Mouse (Mus musculus): ENCODE results near the gene Syce2. TPM values are rescaled to one million over a fixed set of nuclear protein-coding genes. Genes with fewer than 3 reads are reported as not detected.
A peak's percentile ranks its signal among the peaks of the same experiment; 100 is the strongest.

Syce2 gene
- total and polyA plus RNA-seq, 2 experiments from 2014 or later = 0.15 to 9.7 TPM

DNA sequence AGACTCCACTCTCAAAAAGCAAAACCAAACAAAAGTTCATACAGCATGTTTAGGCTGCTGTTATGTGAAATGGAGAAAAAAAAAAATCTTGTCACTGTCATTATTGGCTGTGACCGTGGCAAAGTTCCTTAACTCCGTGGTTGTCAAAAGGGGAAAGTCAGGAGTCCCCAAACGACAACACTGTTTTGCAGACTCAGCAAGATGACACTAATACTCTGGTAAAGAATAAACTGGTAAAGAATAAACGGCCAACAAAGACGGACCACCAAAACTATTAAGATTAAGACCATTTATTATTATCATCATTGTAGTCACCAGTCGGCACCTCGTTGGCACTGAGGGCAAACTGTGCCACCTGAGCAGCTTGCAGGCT is 32.0 kb upstream of the Syce2 start:
- H3K4me1 ChIP-seq (ENCODE audit: control insufficient read depth, insufficient read depth) = peaks cover 9% of the 10 kb centered on the region; the same call in 1 of the 2 replicates
- H3K4me2 ChIP-seq (ENCODE audit: low read depth, low read length) = peak overlapping the region; percentile 78
- DNase-seq (ENCODE audit: low spot score) (no peak), ATAC-seq (ENCODE audit: insufficient read depth, low read depth) (no peak)
- H3K36me3 ChIP-seq (replicated peaks; ENCODE audit: control insufficient read depth, insufficient read depth, low read length) = peaks cover 76% of the 10 kb centered on the region
- no peaks in the 10 kb centered on the region for H3K9me3 ChIP-seq (replicated peaks; ENCODE audit: control insufficient read depth, low read length)
- peak overlapping the region; percentile 93 for H3K4me3 ChIP-seq (ENCODE audit: low read depth, low read length)
- 5% methylated on average over 7 of the region's 7 CpGs for WGBS
- 0 out of 2 replicates have a peak, but pooled peaks have one; percentile 11 for TF ChIP-seq EP300 (IDR thresholded peaks at IDR 0.05; ENCODE audit: low read depth)
- TF ChIP-seq CTCF (IDR thresholded peaks at IDR 0.05; ENCODE audit: low read depth) = no peak
- H3K9ac ChIP-seq (replicated peaks; ENCODE audit: low read depth, low read length) = peak overlapping the region; percentile 80
- no peaks in the 10 kb centered on the region for H3K27me3 ChIP-seq (ENCODE audit: control insufficient read depth, insufficient read depth, low read length)
- H3K27ac ChIP-seq (ENCODE audit: low read depth) = peak overlapping the region; percentile 86

GRCm38 (mm10) chr8:84840248-84840999 is 31.5 kb upstream of the Syce2 start, which contains the start of gene Rad23a:
Gene Rad23a (minus strand): TSS chr8:84840665.
- Histone ChIP-seq H3K4me1 (ENCODE audit: control insufficient read depth, insufficient read depth) (peaks cover 15% of the 10 kb centered on the region; the same call in 1 of the 2 replicates), H3K27ac (ENCODE audit: low read depth) (peak within 1 kb of the TSS; percentile 86), H3K9me3 (replicated peaks; ENCODE audit: control insufficient read depth, low read length) (no peaks in the 10 kb centered on the region), H3K36me3 (replicated peaks; ENCODE audit: control insufficient read depth, insufficient read depth, low read length) (peaks cover 77% of the 10 kb centered on the region), H3K4me2 (ENCODE audit: low read depth, low read length) (peak within 1 kb of the TSS; percentile 78), H3K4me3 (ENCODE audit: low read depth, low read length) (peak within 1 kb of the TSS; percentile 93), H3K9ac (replicated peaks; ENCODE audit: low read depth, low read length) (peak within 1 kb of the TSS; percentile 80), H3K27me3 (ENCODE audit: control insufficient read depth, insufficient read depth, low read length) (no peaks in the 10 kb centered on the region)
- peak; percentile 96 for DNase-seq (ENCODE audit: low spot score)
- peak; percentile 96 for ATAC-seq (ENCODE audit: insufficient read depth, low read depth)
- TF ChIP-seq CTCF (IDR thresholded peaks at IDR 0.05; ENCODE audit: low read depth) (no peak), EP300 (IDR thresholded peaks at IDR 0.05; ENCODE audit: low read depth) (0 out of 2 replicates have a peak, but pooled peaks have one; percentile 12)
- under 1% methylated on average over 54 of the region's 55 CpGs for WGBS

DNA sequence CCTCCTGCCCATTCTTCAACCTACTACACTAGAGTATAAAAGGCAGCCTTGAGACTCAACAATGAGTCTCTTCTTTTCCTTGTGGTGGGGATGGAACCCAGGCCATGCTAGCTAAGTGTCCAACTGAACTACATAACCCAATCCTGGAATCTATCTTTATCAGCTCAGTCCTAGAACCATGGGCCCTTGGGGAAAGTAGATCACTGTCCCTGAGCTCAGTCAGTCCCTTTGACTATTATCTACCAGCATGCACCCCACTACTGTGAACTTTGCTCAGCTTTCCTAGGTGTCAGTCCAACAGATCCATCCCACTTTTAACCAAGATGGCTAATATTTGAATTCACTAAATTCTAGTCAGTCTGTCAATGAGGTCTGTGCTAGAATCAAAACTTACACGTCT is 30.4 kb upstream of the Syce2 start:
- Histone ChIP-seq H3K4me2 (ENCODE audit: low read depth, low read length) (no peak overlapping the region), H3K9me3 (replicated peaks; ENCODE audit: control insufficient read depth, low read length) (no peaks in the 10 kb centered on the region), H3K27me3 (ENCODE audit: control insufficient read depth, insufficient read depth, low read length) (no peaks in the 10 kb centered on the region), H3K4me1 (ENCODE audit: control insufficient read depth, insufficient read depth) (peaks cover 18% of the 10 kb centered on the region; the same call in 1 of the 2 replicates), H3K4me3 (ENCODE audit: low read depth, low read length) (no peak overlapping the region), H3K36me3 (replicated peaks; ENCODE audit: control insufficient read depth, insufficient read depth, low read length) (peaks cover 66% of the 10 kb centered on the region), H3K27ac (ENCODE audit: low read depth) (no peak overlapping the region; the same call in 1 of the 2 replicates), H3K9ac (replicated peaks; ENCODE audit: low read depth, low read length) (no peak overlapping the region)
- DNase-seq (ENCODE audit: low spot score) (no peak), ATAC-seq (ENCODE audit: insufficient read depth, low read depth) (no peak)
- no peak for TF ChIP-seq EP300 (IDR thresholded peaks at IDR 0.05; ENCODE audit: low read depth)
- TF ChIP-seq CTCF (IDR thresholded peaks at IDR 0.05; ENCODE audit: low read depth) = no peak
- 71% methylated on average over 1 of the region's 1 CpGs for WGBS

- Histone ChIP-seq H3K4me1 (ENCODE audit: control insufficient read depth, insufficient read depth) (peaks cover 21% of the 10 kb centered on the region; the same call in 1 of the 2 replicates), H3K9me3 (replicated peaks; ENCODE audit: control insufficient read depth, low read length) (no peaks in the 10 kb centered on the region), H3K27me3 (ENCODE audit: control insufficient read depth, insufficient read depth, low read length) (no peaks in the 10 kb centered on the region), H3K4me2 (ENCODE audit: low read depth, low read length) (no peak overlapping the region), H3K4me3 (ENCODE audit: low read depth, low read length) (0 out of 2 replicates have a peak overlapping the region, but pooled peaks have one; percentile 72), H3K36me3 (replicated peaks; ENCODE audit: control insufficient read depth, insufficient read depth, low read length) (peaks cover 43% of the 10 kb centered on the region), H3K9ac (replicated peaks; ENCODE audit: low read depth, low read length) (no peak overlapping the region), H3K27ac (ENCODE audit: low read depth) (no peak overlapping the region)
- TF ChIP-seq EP300 (IDR thresholded peaks at IDR 0.05; ENCODE audit: low read depth) (no peak), CTCF (IDR thresholded peaks at IDR 0.05; ENCODE audit: low read depth) (no peak)
- ATAC-seq (ENCODE audit: insufficient read depth, low read depth) (no peak), DNase-seq (ENCODE audit: low spot score) (no peak)
- 70% methylated on average over 9 of the region's 9 CpGs for WGBS
These were observed 27.4 kb upstream of the Syce2 start for GRCm38 (mm10) chr8:84844397-84845070.

- Histone ChIP-seq H3K9ac (replicated peaks; ENCODE audit: low read depth, low read length) (peak overlapping the region; percentile 66), H3K27me3 (ENCODE audit: control insufficient read depth, insufficient read depth, low read length) (no peaks in the 10 kb centered on the region), H3K9me3 (replicated peaks; ENCODE audit: control insufficient read depth, low read length) (no peaks in the 10 kb centered on the region), H3K36me3 (replicated peaks; ENCODE audit: control insufficient read depth, insufficient read depth, low read length) (peaks cover 43% of the 10 kb centered on the region), H3K4me1 (ENCODE audit: control insufficient read depth, insufficient read depth) (peaks cover 17% of the 10 kb centered on the region; the same call in 1 of the 2 replicates), H3K27ac (ENCODE audit: low read depth) (no peak overlapping the region), H3K4me2 (ENCODE audit: low read depth, low read length) (peak overlapping the region; percentile 67), H3K4me3 (ENCODE audit: low read depth, low read length) (peak overlapping the region; percentile 72)
- peak; percentile 63 for TF ChIP-seq CTCF (IDR thresholded peaks at IDR 0.05; ENCODE audit: low read depth)
- no peak for TF ChIP-seq EP300 (IDR thresholded peaks at IDR 0.05; ENCODE audit: low read depth)
- DNase-seq (ENCODE audit: low spot score) (peak; percentile 40), ATAC-seq (ENCODE audit: insufficient read depth, low read depth) (no peak)
- WGBS = 9% methylated on average over 12 of the region's 12 CpGs
These were observed 26.4 kb upstream of the Syce2 start for GRCm38 (mm10) chr8:84845355-84846093.

Measured in heart, postnatal 0 days (tissue).